Mouse (Mus musculus) liver, postnatal 0 days (tissue): ENCODE data around the gene Zfp326.

ENCODE experiments used
- CTCF ChIP-seq: sonication (generic); IDR thresholded peaks from 2 replicates; pipeline ENCODE4 v1.5.1; 2016; ENCODE audit warnings: antibody characterized with exemption, low read depth
- EP300 ChIP-seq: IDR thresholded peaks from 2 replicates; pipeline ENCODE4 v1.6.1; 2016; ENCODE audit warnings: antibody characterized with exemption, low read depth, mild to moderate bottlenecking

- TF ChIP-seq EP300 = no peak
- TF ChIP-seq CTCF = no peak; the same call in 1 of the 2 replicates
These were observed at the start of gene Zfp326 for GRCm38 (mm10) chr5:105876068-105876924.
